Mouse (Mus musculus): ENCODE measurements around the gene H2afj. TPM values are rescaled to one million over a fixed set of nuclear protein-coding genes. Genes with fewer than 3 reads are reported as not detected.

H2afj gene
- polyA plus RNA-seq, 1 experiment from 2014 or later = 107 TPM

DNA sequence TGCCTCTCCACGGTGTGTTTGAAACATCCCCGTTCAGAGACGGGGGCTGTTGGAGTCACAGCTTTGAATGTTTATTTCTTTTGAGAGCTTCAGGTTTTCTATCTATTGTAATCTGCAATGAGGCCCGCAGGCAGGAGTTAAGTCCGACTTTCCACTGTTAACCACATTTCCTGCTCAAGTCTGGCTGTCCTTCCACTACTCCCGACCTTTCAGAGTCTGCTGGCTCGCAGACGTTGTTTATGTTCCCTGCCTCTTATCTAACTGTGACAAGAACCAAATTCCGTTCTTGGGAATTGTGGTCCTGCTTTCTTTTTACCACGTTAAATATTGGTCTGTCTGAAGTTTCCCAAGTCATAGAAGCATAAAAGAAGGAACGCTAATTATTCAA lies 49.8 kb downstream of the H2afj start:
- no peak overlapping the region for H3K4me3 ChIP-seq (ENCODE audit: low read depth, low read length)
- 71% methylated on average over 11 of the region's 11 CpGs for WGBS
- no peak overlapping the region for H3K9ac ChIP-seq (ENCODE audit: low read length)
- ATAC-seq (ENCODE audit: low FRiP score) (no peak), DNase-seq (ENCODE audit: low spot score, missing footprints) (no peak)
- no peaks in the 10 kb centered on the region for H3K9me3 ChIP-seq (ENCODE audit: control insufficient read depth, low read length)
- H3K27me3 ChIP-seq (ENCODE audit: control insufficient read depth, insufficient read depth, low read length) = no peaks in the 10 kb centered on the region
- no peaks in the 10 kb centered on the region for H3K36me3 ChIP-seq (ENCODE audit: control insufficient read depth, insufficient read depth, low read length)
- no peak overlapping the region for H3K4me2 ChIP-seq
- H3K4me1 ChIP-seq (ENCODE audit: control insufficient read depth, insufficient read depth, low read length) = no peaks in the 10 kb centered on the region
- no peak overlapping the region for H3K27ac ChIP-seq (ENCODE audit: low read depth, low read length)

DNA sequence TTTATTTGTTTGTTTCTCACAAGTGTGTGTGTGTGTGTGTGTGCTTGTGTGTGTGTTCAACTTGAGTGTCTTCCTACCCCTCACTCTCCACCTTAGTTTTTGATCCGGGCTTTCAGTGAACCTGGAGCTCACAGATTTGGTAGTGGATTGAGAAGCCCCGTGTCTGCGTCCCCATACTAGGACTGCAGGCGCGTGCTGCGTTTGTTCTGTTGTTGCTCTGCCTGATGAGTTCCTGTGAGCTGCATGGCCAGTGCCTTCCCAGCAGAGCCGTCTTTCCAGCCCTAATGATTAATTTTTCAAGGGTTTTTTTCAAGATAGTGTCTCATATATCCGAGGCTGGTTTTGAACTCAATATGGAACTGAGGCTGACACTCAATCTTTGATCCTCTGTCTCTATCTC lies 50.4 kb downstream of the H2afj start:
- no peak for DNase-seq (ENCODE audit: low spot score, missing footprints)
- no peak overlapping the region for H3K4me2 ChIP-seq
- ATAC-seq (ENCODE audit: low FRiP score) = no peak
- H3K9me3 ChIP-seq (ENCODE audit: control insufficient read depth, low read length) = no peaks in the 10 kb centered on the region
- no peaks in the 10 kb centered on the region for H3K36me3 ChIP-seq (ENCODE audit: control insufficient read depth, insufficient read depth, low read length)
- H3K4me3 ChIP-seq (ENCODE audit: low read depth, low read length) = no peak overlapping the region
- no peaks in the 10 kb centered on the region for H3K4me1 ChIP-seq (ENCODE audit: control insufficient read depth, insufficient read depth, low read length)
- H3K27ac ChIP-seq (ENCODE audit: low read depth, low read length) = no peak overlapping the region
- H3K9ac ChIP-seq (ENCODE audit: low read length) = no peak overlapping the region
- WGBS = 81% methylated on average over 8 of the region's 8 CpGs
- no peaks in the 10 kb centered on the region for H3K27me3 ChIP-seq (ENCODE audit: control insufficient read depth, insufficient read depth, low read length)

Small RNA genes lying within 50 kb of the gene (microRNA-seq; reads per million reads assigned to microRNA genes)
- not detected for gene Gm44364

Other genes with a start within 250 kb of the H2afj start
- gene Plbd1, start 146.3 kb upstream of the H2afj start, polyA plus RNA-seq (2014; fragmentation: Nextera tagmentation; extraction: Ambion mirVana) = 0.84 and 1.4 TPM in 2 replicates
- 0.10 and 0.18 TPM in 2 replicates for gene Gucy2c, start 26.5 kb upstream of the H2afj start, polyA plus RNA-seq (2014; fragmentation: Nextera tagmentation; extraction: Ambion mirVana)
- 0.55 and 0.67 TPM in 2 replicates for gene Hist4h4, start 3.8 kb upstream of the H2afj start, polyA plus RNA-seq (2014; fragmentation: Nextera tagmentation; extraction: Ambion mirVana)
- gene BC049715, start 19.4 kb downstream of the H2afj start, polyA plus RNA-seq (2014; fragmentation: Nextera tagmentation; extraction: Ambion mirVana) = 1.1 and 1.2 TPM in 2 replicates
- gene Wbp11, start 20.0 kb downstream of the H2afj start, polyA plus RNA-seq (2014; fragmentation: Nextera tagmentation; extraction: Ambion mirVana) = 149 and 154 TPM in 2 replicates
- 0.12 and 0.21 TPM in 2 replicates for gene Smco3, start 27.2 kb downstream of the H2afj start, polyA plus RNA-seq (2014; fragmentation: Nextera tagmentation; extraction: Ambion mirVana)
- 0.90 and 0.94 TPM in 2 replicates for gene Art4, start 49.5 kb downstream of the H2afj start, polyA plus RNA-seq (2014; fragmentation: Nextera tagmentation; extraction: Ambion mirVana)
- gene Mgp, start 67.6 kb downstream of the H2afj start, polyA plus RNA-seq (2014; fragmentation: Nextera tagmentation; extraction: Ambion mirVana) = 1.6 and 2.4 TPM in 2 replicates
- gene Erp27, start 113.9 kb downstream of the H2afj start, polyA plus RNA-seq (2014; fragmentation: Nextera tagmentation; extraction: Ambion mirVana) = not detected in 2 replicates
- not detected in 2 replicates for gene Pde6h, start 115.6 kb downstream of the H2afj start, polyA plus RNA-seq (2014; fragmentation: Nextera tagmentation; extraction: Ambion mirVana)
- gene Arhgdib, start 133.7 kb downstream of the H2afj start, polyA plus RNA-seq (2014; fragmentation: Nextera tagmentation; extraction: Ambion mirVana) = 26.3 and 26.4 TPM in 2 replicates